Mouse (Mus musculus) T-helper 1 cell (primary cell): ENCODE measurements around the gene Tmem129.

Experiments used
- in situ Hi-C: fragments of 300-600 bp; cut with MboI, MseI; formaldehyde crosslinking; loops from one replicate; pipeline ENCODE4 v1.15.1; 2025; ENCODE audit warnings: high pct_unique_total_duplicates

The Tmem129 gene

DNA sequence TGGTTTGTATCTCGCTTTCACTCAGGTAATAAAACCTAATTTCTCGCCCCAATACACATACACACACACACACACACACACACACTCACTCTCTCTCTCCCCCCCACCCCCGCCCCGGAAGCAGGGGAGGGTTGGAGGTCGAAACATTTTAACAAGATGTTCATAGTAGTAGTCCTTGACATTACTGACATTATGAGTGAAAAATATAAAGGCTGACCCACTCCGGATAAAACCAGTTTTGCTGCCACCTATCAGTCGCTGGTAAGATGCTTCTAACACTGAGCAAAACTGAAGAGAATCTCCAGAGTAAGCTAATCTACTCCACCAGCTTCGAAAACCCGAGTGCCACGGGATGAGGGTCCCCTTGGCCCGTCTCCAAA, 6.7 kb downstream of the Tmem129 start:
- in situ Hi-C loops, result loop anchor here (25.0 kb wide), 1 partner anchor 1514 kb away; the partner anchor contains the start of gene Fosl2

DNA sequence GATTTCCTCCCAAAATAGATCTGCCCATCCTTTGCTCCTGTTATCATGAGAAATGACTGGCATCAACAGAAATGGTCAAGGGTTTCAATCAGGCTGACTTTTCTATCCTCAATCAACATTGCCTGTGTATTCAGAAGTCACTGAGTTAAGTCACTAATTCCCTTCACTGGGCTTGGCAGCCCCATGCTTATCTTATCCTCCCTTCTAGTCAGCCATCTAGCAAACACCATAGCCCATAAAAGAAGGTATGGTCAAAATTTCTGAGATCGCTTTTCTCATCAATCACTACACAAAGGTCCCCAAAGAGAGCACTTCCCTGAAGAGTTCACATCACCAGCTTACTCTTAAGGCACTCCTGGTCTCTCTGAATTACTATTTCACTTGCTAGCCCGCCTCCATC, 7.2 kb downstream of the Tmem129 start:
- in situ Hi-C loops, result loop anchor here (25.0 kb wide), 1 partner anchor 1514 kb away; the partner anchor contains the start of gene Fosl2

DNA sequence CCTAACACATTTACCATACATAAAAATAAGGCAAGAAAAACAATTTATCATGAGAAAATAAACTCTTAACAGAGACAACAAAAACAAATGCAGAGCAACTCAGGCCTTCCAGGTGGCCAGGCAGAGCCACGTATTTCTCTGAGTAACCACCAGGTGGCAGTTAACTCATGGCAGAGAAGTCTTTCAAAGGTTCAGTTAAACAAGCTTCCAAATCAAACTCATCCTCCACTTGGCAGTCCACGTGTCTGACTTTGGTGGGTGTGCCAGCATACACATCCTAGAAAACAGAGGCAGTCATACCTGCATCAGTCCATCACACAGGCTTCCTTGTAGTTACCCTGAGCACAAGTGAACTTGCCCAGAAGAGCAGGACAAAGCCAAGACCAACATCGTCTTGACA, 17.6 kb downstream of the Tmem129 start:
- in situ Hi-C loops, result loop anchor here (10.0 kb wide), 1 partner anchor 1014 kb away; no protein-coding TSS in a partner anchor

DNA sequence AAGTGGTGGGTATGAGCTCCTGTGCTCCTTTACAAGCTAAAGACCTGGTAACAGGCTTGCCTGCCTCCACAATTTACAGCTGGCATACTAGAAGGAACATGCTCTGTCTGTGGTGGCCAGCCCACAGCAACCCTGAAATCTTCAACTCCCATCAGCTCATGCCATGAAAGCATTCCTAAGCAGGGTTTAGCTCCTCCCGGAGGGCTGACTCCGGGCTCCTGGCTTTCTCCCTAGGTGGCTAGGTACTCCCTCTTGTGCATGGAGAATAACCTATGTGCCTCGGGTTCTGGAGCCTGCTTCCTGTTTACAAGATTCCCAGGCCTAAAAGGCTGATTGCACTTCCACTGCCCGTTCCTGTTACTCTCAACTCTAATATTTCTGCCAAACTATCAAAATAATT, 19.4 kb downstream of the Tmem129 start:
- in situ Hi-C loops, result no loop called here

DNA sequence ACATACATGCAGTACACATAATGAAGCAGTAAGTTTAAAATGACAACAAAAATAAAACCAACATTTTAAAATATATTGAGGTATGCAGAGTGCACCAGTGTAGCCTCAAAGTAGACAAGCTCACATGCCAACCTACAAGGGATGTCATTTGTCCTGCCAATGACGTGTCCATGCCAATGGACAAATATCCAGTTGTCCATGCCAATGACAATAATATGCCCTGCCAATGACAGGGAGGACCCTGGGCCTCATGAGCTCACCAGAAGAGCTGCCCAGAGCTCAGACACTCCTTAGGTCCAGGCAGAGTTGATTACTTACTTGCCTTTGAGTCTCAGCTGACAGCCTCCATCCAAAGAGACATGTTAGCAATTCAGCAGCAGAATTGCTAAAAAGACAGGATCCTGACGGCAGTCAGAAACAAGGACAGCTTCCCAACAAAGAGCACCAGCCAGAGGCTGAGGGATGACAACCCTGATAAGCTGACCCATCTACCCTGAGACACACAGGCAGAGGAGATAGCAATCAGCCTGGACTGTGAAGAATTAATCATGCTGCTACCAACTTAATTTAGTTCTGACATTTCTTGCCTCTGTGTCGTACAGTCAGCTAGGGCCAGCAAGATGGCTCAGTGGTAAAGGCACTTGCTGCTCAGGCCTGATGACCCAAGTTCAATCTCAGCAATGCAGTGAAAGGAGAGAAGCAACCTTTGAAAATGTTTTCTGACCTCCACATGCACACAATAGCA, 20.4 kb downstream of the Tmem129 start:
- in situ Hi-C loops, result no loop called here

DNA sequence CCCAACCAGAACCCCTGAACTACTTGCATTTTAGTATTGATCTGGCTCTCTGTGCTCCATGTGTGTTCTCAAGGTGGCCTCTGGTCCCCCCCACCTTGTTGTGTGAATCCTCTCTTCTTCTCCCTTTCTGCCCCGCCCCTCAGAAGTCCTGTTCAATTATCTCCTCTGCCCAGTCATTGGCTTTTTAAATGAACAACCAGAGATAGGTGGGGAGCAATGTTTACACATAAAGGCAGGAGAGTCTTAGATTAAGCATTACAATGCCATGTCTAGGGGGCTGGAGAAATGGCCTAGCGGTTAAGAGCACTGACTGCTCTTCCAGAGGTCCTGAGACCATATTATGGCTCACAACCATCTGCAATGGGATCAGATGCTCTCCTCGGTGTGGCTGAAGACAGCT, 22.9 kb downstream of the Tmem129 start:
- in situ Hi-C loops, result no loop called here

DNA sequence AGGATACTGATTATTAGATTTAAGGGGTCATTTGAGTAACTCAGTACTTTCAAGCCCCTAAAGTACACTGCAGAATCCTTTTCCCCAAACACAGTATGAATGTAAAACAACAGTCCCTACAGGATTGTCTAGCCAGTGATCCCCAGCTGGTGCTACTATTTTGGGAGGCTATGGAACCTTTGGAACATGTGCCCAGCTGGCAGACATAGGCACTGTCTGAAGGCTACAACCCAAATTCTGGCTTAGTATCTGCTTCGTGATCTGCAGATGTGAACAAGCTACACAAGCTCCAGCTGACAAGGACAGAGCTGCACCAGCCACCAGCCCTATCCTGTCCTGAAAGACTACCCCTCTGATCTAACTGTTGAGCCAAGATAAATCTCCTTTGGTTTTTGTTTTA, 25.7 kb downstream of the Tmem129 start:
- in situ Hi-C loops, result no loop called here

DNA sequence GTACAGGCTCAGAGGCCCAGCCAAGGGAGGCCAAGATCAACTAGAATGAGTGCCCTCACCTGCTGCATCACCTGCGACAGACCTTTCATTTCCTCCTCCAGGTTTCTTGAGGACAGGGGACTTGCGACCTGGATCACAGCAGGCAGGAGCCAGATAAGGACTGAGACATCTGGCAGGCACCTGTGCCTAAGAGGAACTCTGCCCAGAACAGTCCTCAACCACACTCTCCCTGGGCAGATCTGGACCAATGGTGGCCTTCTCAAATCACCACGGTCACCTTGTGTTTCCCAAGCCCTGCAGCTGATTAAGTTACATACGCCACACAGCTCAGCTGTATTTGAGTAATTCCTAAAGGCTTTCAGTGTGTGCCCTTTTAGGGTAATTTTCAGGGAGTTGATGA, 27.6 kb downstream of the Tmem129 start:
- in situ Hi-C loops, result no loop called here

DNA sequence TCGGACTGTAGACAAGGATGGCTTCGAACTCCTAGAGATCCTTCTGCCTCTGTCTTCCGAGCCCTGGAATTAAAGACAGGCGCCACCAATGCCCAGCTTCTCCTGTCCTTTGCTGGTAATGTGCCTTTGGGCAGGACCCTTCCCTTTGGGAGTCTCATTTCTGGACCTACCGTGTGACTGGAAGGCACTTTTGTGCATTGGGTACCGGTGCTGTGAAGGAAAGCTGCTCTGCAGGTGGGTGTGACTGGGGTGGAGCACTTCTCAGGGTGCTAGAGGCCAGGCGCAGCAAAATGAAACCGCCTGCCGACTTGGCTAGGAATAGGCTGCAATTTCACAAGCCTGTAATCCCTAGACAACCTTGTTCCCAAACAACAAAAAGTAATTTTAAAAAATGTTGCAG, 28.2 kb downstream of the Tmem129 start:
- in situ Hi-C loops, result no loop called here

DNA sequence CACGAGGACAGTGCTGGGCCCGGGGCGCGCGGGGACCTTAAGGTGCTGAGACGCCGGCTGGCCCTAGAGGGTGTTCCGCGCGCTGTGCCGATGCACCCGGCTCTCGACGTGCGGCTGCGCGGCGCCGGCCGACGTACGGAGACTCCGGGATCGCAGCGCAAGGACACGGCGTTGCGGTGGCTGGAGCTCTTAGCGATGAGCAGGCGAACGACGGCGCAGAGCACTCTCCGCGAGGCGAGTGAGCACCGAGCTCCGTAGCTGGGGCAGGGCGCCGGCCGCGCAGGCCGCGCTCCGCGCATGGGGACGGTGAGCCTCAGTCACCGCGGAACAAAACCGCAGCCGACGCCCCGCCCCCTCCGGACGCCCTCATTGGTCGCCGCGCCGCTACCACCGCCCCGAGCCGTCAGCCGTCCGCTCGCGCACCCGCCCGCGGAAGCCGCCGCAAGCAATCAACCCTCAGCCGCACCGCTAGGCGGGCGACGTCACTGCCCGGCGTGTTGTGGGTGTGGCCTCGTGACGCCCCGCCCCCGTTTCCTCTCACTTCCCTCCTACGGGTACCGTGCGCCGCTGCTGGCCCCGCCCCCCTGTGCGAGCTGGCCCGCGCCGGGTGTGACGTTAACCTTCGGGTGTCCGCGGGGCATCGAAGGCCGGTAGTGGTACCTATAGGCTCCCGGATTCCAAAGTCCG, 28.8 kb downstream of the Tmem129 start, which contains the start of the genes Fam53a and Gm9903:
Fam53a (minus strand) TSS at position 335 of the 687 bp plus-strand sequence.
Gm9903 (plus strand) TSS at position 625 of the 687 bp plus-strand sequence.
- in situ Hi-C loops, result no loop called here

DNA sequence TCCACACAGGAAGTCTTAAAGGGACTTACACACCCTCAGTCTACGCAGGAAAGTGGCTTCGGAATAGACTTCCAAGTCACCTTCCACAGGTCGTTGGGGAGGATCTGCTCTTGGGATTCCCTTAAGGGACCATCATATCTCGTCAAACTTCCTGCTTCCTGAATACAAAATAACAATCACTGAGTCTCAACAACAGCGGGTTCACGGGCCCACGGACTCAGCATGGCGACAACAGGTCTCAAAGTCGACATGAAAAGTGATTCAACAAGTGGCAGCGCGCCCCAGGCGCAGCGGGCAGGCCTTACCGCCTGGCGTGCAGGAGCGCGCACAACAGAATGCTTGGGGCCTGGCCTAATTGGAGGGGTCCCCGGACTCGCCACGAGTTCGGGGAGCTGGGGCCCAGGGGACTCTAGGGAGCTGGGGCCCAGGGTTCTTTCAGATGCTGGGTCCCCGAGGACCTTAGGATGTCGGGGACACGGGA, 29.4 kb downstream of the Tmem129 start:
- in situ Hi-C loops, result no loop called here

DNA sequence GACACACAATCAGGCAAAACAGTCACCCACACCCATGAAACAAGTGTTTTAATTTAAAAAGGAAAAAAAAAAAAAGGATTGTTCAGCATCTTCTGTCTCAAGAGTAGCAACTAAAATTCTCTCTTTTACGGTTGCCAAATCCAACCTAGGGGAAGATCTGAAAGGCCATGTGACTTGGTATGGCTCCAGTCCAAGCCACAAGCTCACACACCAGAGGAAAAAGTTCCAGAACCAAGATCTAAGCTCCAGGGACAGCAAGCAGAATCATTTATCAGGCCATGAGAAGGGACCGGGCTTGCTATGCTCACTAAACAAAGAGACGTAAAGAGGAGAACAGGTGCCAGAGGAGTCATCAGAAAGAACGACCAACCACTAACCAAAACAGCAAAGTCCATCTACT, 30.2 kb downstream of the Tmem129 start:
- in situ Hi-C loops, result no loop called here

DNA sequence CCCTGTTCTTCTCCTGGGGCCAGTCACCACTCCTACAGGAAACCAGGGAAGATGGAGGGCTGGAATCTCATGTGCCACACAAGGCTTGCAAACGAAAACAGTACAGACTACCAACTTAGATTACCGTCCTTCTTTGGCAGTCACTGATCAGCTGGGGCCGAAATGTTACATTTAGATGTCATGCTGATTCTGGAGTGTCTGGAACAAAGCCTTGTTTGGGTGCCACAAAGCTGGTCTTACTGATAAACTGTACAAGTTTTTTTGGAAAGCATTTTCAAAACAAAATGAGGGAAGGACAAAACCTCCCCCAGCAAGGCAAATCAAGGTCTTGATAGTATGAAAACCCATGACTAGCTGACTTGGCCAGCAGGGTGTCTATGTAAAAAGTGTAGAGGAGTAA, 34.5 kb downstream of the Tmem129 start:
- in situ Hi-C loops, result no loop called here

DNA sequence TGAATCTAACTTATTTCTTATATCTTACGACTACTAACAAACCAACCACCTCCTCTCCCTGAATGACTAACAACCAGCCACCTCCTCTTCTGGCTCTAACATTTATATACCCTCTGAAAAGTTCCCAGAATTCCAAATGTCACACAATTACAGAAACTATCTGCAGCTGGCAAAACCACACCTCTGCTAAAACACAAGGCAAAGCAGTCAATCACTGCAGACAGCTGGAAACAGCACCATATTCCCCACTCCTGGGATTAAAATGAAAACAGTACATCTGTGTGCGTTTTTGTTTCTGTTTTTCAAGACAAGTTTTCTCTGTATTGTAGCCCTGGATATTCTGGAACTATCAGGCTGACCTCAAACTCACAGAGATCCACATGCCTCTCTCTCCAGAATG, 35.5 kb downstream of the Tmem129 start:
- in situ Hi-C loops, result no loop called here

DNA sequence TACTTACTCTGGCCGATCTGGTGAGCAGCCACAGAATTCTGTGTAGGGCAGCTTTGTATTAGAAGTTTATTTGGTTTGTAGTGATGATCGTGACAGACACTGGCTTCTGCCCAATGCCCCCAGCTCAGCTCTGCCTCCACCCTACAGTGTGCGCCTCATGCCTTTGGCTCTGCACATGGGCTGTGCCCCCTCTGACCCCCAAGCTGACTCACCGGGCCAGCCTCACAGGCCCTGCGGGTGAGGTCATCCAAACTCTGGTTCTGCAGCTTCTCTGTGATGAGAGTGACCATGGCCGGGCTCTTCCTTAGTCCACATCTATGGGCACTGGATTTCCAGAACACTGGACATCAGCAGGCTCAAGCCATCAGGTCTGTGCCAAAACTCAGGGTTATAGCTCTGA, 43.8 kb downstream of the Tmem129 start:
- in situ Hi-C loops, result no loop called here

DNA sequence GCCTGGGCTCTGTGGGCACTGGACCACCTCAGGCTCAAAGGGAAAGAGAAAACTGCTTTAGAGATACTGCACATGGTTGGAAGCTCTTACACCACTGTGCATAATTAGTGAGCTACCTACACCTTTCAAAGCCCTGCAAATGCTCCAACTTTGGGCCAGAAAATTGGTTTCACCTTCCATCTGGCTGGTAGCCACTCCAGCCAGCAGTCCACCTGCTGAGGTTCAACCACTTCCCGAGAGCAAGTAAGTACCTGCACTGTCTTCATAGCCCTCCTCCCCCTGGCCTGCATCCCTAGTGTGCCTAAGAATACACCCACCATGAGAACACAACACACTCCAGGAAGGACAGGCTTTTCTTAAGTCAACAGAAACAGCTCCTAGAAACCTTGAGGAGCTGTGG, 46.4 kb downstream of the Tmem129 start:
- in situ Hi-C loops, result no loop called here

DNA sequence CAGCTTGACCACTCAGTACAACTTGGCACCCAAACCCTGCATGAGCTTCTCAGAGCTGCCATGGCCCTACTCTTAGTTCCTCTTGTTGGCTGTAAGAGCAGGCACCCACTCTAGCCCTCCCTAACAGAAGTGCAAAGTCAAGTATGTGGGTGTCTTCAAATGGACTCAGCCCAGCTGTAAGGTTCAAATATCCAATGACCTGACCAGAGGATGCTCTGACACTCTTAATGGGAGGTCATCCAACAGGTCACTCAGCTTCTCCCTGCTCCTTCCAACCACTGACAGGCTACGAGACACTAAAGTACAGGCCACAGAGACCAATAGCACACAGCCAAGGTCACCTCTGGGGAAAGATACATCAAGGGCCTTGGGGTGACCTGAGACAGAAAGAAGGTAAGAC, 49.0 kb downstream of the Tmem129 start:
- in situ Hi-C loops, result no loop called here

DNA sequence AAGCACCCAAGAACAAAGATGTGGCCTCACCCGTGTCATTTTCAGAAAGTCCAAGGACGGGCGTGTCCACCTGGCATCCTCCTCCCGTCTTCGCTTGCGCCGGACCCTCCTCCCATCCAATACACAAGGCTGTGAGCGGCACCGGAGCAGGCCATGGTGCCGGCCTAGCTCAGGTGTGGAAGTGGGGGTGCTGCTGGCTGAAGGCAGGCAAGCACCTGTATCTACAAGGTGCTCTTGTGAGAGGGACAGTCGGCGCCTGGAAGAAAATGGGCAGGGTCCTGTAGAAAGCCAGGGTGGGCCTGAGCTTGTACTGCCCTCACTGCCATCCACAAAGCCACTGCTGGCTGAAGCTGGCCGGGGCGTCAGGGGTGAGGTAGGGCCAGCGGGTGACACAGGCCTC, 50.8 kb downstream of the Tmem129 start:
- in situ Hi-C loops, result no loop called here

DNA sequence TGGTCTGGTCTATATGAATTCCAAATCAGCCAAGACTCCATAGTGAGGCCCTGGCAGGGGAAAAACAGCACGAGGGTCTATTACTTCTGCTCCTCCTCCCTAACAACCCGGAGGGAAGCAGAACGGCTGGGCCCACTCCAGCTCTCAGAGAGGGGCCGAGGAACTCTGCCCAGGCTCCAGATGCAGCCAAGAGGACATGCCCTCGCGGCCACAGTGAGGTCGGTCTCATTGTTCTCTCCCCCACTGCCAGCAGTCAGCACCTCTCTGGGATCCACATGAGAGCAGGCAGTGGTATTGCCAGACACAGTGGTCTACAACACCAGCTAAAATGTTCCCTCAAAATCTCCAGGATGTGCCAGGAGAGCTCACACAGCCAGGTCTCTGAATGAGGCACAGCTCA, 51.6 kb downstream of the Tmem129 start:
- in situ Hi-C loops, result no loop called here

DNA sequence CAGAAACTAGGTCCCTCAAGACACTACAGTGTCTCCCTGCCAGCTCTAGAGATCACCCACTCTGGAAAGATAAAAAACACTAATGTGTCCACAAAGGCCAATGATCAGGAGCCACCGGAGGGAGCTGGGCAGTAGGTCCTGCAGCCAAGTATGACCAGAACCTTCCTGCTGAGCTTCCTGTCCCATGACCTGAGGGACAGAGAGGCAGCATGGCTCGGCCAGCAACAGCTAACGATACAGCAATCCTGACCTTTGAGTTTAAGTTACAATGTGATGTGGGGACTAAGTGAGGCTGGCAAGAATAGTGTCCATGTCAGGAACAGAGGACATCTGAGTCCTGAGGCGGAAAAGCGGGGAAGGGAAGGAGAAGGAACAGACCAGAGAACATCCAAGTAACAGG, 52.9 kb downstream of the Tmem129 start:
- in situ Hi-C loops, result no loop called here
